Mouse (Mus musculus) brain, embryonic 14.5 days (tissue): Measurements from ENCODE around the gene Efnb3.

Experiments used
- CTCF ChIP-seq: fragments of 200-500 bp; IDR thresholded peaks from 2 replicates; pipeline ENCODE4 v1.5.1; 2012; ENCODE audit warnings: inconsistent platforms, mild to moderate bottlenecking, moderate library complexity, borderline replicate concordance; ENCODE audit not compliant: insufficient read depth, insufficient read length; ENCODE audit errors: extremely low read depth
- POLR2A ChIP-seq: fragments of 200-500 bp; IDR thresholded peaks from 2 replicates; pipeline ENCODE4 v1.6.1; 2012; ENCODE audit warnings: mild to moderate bottlenecking, inconsistent platforms, borderline replicate concordance; ENCODE audit not compliant: poor library complexity, insufficient read depth, insufficient read length, severe bottlenecking; ENCODE audit errors: extremely low read depth

GRCm38 (mm10) chr11:69554539-69555140 is 5.4 kb downstream of the Efnb3 start:
- TF ChIP-seq CTCF (no peak), POLR2A (no peak)
